Mouse (Mus musculus) limb, embryonic 14.5 days (tissue): ENCODE measurements around the gene Gm42957. TPM values are rescaled to one million over a fixed set of nuclear protein-coding genes. Genes with fewer than 3 reads are reported as not detected.

Experiments used
- ATAC-seq: fragments of 200-750 bp; cut with Nextera tagmentation; 2 replicates; pipeline ENCODE4 v1.8.0; 2017; ENCODE audit warnings: low read depth, moderate number of reproducible peaks, moderate TSS enrichment; ENCODE audit not compliant: low FRiP score
- DNase-seq: peaks from one replicate; pipeline ENCODE4 v3.0.0-alpha.2; 2015; ENCODE audit warnings: low spot score
- H3K27ac ChIP-seq: fragments of 300-500 bp; sonication (generic); replicated peaks from 2 replicates; pipeline ENCODE4 v1.5.1; 2014; ENCODE audit warnings: low read depth, mild to moderate bottlenecking, low read length, moderate library complexity, mixed read lengths
- H3K27me3 ChIP-seq: fragments of 300-500 bp; sonication (generic); 2 replicates; pipeline ENCODE4 v1.6.1; 2014; ENCODE audit warnings: low read length, mixed read lengths; ENCODE audit not compliant: control insufficient read depth, insufficient read depth
- H3K36me3 ChIP-seq: fragments of 300-500 bp; sonication (generic); 2 replicates; pipeline ENCODE4 v1.6.1; 2014; ENCODE audit warnings: mild to moderate bottlenecking, low read length, moderate library complexity, mixed read lengths; ENCODE audit not compliant: control insufficient read depth, insufficient read depth
- H3K4me1 ChIP-seq: fragments of 300-500 bp; sonication (generic); 2 replicates; pipeline ENCODE4 v1.6.1; 2014; ENCODE audit warnings: antibody characterized with exemption, low read length, mixed read lengths; ENCODE audit not compliant: control insufficient read depth, insufficient read depth
- H3K4me2 ChIP-seq: fragments of 300-500 bp; sonication (generic); replicated peaks from 2 replicates; pipeline ENCODE4 v1.6.1; 2014; ENCODE audit warnings: low read depth, mild to moderate bottlenecking, low read length, moderate library complexity; ENCODE audit not compliant: severe bottlenecking
- H3K4me3 ChIP-seq: fragments of 300-500 bp; sonication (generic); replicated peaks from 2 replicates; pipeline ENCODE4 v1.5.1; 2014; ENCODE audit warnings: low read length
- H3K9ac ChIP-seq: fragments of 300-500 bp; sonication (generic); 2 replicates; pipeline ENCODE4 v1.6.1; 2014; ENCODE audit warnings: mild to moderate bottlenecking, low read depth, low read length, moderate library complexity; ENCODE audit not compliant: severe bottlenecking
- H3K9me3 ChIP-seq: fragments of 300-500 bp; sonication (generic); 2 replicates; pipeline ENCODE4 v1.6.1; 2016; ENCODE audit warnings: low read length; ENCODE audit not compliant: control insufficient read depth
- POLR2A ChIP-seq: fragments of 200-500 bp; IDR thresholded peaks from 2 replicates; pipeline ENCODE4 v1.8.0; 2012; ENCODE audit warnings: inconsistent platforms, mild to moderate bottlenecking, moderate library complexity, borderline replicate concordance; ENCODE audit not compliant: insufficient read depth, insufficient read length; ENCODE audit errors: extremely low read depth
- WGBS: fragments of 180-500 bp; shearing (Covaris S2); extraction: QIAGEN DNeasy Blood & Tissue Kit; methylation state at CpG from one replicate; pipeline ENCODE4 v1.1.7; 2014; 5-methylcytosine and 5-hydroxymethylcytosine counted together
- polyA plus RNA-seq, 2 experiments: library from polyadenylated mRNA; depleted of rRNA in 1 of 2; stranded (reverse) in 1 of 2; unstranded in 1 of 2; fragments of >200 nt; fragmentation: Nextera tagmentation in 1 of 2; extraction: Ambion mirVana in 1 of 2; gene quantifications; 2 replicates each; pipeline versions ENCODE4 v1.2.1 to v1.2.3; 2012 to 2014

Gm42957 gene
- polyA plus RNA-seq, 2 experiments, result 0.28 to 0.93 TPM

GRCm38 (mm10) chr3:96675690-96676089, 40.4 kb downstream of the Gm42957 start:
- Histone ChIP-seq H3K4me1 (peaks cover 6% of the 10 kb centered on the region; the same call in 1 of the 2 replicates), H3K9ac (no peak overlapping the region), H3K9me3 (no peaks in the 10 kb centered on the region), H3K36me3 (no peaks in the 10 kb centered on the region), H3K4me2 (no peak overlapping the region), H3K4me3 (no peak overlapping the region), H3K27ac (no peak overlapping the region), H3K27me3 (no peaks in the 10 kb centered on the region)
- 43% methylated on average over 3 of the region's 3 CpGs for WGBS
- no peak for DNase-seq
- no peak for TF ChIP-seq POLR2A
- ATAC-seq, result no peak

GRCm38 (mm10) chr3:96678456-96678855, 43.2 kb downstream of the Gm42957 start:
- H3K27ac ChIP-seq, result no peak overlapping the region
- H3K4me2 ChIP-seq, result no peak overlapping the region
- H3K27me3 ChIP-seq, result no peaks in the 10 kb centered on the region
- no peaks in the 10 kb centered on the region for H3K9me3 ChIP-seq
- no peak overlapping the region for H3K4me3 ChIP-seq
- H3K9ac ChIP-seq, result no peak overlapping the region
- no peak for ATAC-seq
- H3K4me1 ChIP-seq, result peaks cover 6% of the 10 kb centered on the region; the same call in 1 of the 2 replicates
- no peak for TF ChIP-seq POLR2A
- H3K36me3 ChIP-seq, result no peaks in the 10 kb centered on the region
- WGBS, result 72% methylated on average over 7 of the region's 7 CpGs
- no peak for DNase-seq

- Histone ChIP-seq H3K27me3 (0 out of 2 replicates have a peak, but pooled peaks cover 7% of the 10 kb centered on the region), H3K4me2 (no peak overlapping the region), H3K9me3 (no peaks in the 10 kb centered on the region), H3K9ac (no peak overlapping the region), H3K4me3 (no peak overlapping the region), H3K4me1 (peaks cover 6% of the 10 kb centered on the region; the same call in 1 of the 2 replicates), H3K36me3 (no peaks in the 10 kb centered on the region), H3K27ac (no peak overlapping the region)
- no peak for TF ChIP-seq POLR2A
- no peak for ATAC-seq
- DNase-seq, result no peak
- 39% methylated on average over 5 of the region's 5 CpGs for WGBS
Measured at GRCm38 (mm10) chr3:96679159-96679674, 43.9 kb downstream of the Gm42957 start.

- Histone ChIP-seq H3K9me3 (no peaks in the 10 kb centered on the region), H3K4me1 (peaks cover 6% of the 10 kb centered on the region; the same call in 1 of the 2 replicates), H3K27me3 (0 out of 2 replicates have a peak, but pooled peaks cover 11% of the 10 kb centered on the region), H3K9ac (no peak overlapping the region), H3K4me2 (no peak overlapping the region), H3K27ac (no peak overlapping the region), H3K36me3 (no peaks in the 10 kb centered on the region), H3K4me3 (no peak overlapping the region)
- no peak for TF ChIP-seq POLR2A
- no peak for DNase-seq
- WGBS, result 20% methylated on average over 12 of the region's 12 CpGs
- no peak for ATAC-seq
Measured at GRCm38 (mm10) chr3:96680269-96680956, 45.1 kb downstream of the Gm42957 start.

GRCm38 (mm10) chr3:96683496-96683895, 48.2 kb downstream of the Gm42957 start:
- Histone ChIP-seq H3K4me1 (peaks cover 6% of the 10 kb centered on the region; the same call in 1 of the 2 replicates), H3K36me3 (no peaks in the 10 kb centered on the region), H3K4me3 (no peak overlapping the region), H3K9me3 (no peaks in the 10 kb centered on the region), H3K27ac (no peak overlapping the region), H3K27me3 (0 out of 2 replicates have a peak, but pooled peaks cover 11% of the 10 kb centered on the region), H3K4me2 (no peak overlapping the region), H3K9ac (no peak overlapping the region)
- ATAC-seq (no peak), DNase-seq (no peak)
- TF ChIP-seq POLR2A, result no peak
- WGBS, result 78% methylated on average over 3 of the region's 3 CpGs
